Mouse (Mus musculus) hindbrain, embryonic 10.5 days (tissue): Measurements from ENCODE around the gene Prl2b1. TPM values are rescaled to one million over a fixed set of nuclear protein-coding genes. Genes with fewer than 3 reads are reported as not detected.

Experiments
- DNase-seq: peaks from one replicate; pipeline ENCODE4 v3.0.0-alpha.2; 2017; ENCODE audit warnings: low spot score
- H3K27ac ChIP-seq: fragments of 300-500 bp; sonication (generic); 2 replicates; pipeline ENCODE4 v1.5.1; 2016; ENCODE audit warnings: mild to moderate bottlenecking, moderate library complexity
- H3K27me3 ChIP-seq: fragments of 300-500 bp; sonication (generic); 2 replicates; pipeline ENCODE4 v1.6.1; 2016; ENCODE audit warnings: mild to moderate bottlenecking; ENCODE audit not compliant: poor library complexity, insufficient read depth, severe bottlenecking
- H3K36me3 ChIP-seq: fragments of 300-500 bp; sonication (generic); 2 replicates; pipeline ENCODE4 v1.6.1; 2016; ENCODE audit warnings: mild to moderate bottlenecking, moderate library complexity
- H3K4me1 ChIP-seq: fragments of 300-500 bp; sonication (generic); replicated peaks from 2 replicates; pipeline ENCODE4 v1.6.1; 2016; ENCODE audit warnings: mild to moderate bottlenecking
- H3K4me3 ChIP-seq: fragments of 300-500 bp; sonication (generic); 2 replicates; pipeline ENCODE4 v1.5.1; 2016; ENCODE audit warnings: mild to moderate bottlenecking, moderate library complexity
- H3K9me3 ChIP-seq: fragments of 300-500 bp; sonication (generic); 2 replicates; pipeline ENCODE4 v1.6.1; 2016; ENCODE audit warnings: mild to moderate bottlenecking, moderate library complexity
- WGBS: fragments of 180-500 bp; shearing (Covaris S2); methylation state at CpG from one replicate; pipeline ENCODE4 v1.1.7; 2016; 5-methylcytosine and 5-hydroxymethylcytosine counted together
- polyA plus RNA-seq: library from polyadenylated mRNA; unstranded; fragments of >200 nt; fragmentation: Nextera tagmentation; extraction: Ambion mirVana; gene quantifications from 2 replicates; pipeline ENCODE4 v1.2.1, GENCODE M21; 2016

Gene Prl2b1
- not detected in 2 replicates for polyA plus RNA-seq

DNA sequence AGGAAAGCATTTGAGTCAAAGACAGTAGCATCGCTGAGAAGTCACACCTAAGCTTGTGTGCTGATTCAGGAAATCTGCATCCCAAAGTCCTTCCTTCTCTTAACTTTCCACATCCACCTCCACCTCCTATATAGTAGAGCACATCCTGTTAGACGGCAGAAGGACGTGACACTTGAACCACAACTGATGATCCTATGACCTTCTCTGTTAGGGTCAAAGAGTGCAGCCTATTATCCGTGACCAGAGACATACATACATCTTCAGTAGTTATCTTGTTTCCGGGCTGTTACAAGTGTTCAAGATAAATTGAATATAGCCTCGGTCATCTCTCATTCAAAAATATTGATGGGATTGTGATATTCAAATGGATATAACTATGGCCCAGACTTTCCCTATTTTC lies at the start of gene Prl2b1:
Gene Prl2b1, minus strand, starts transcription at position 101 of the 400 bp plus-strand sequence.
- DNase-seq = no peak
- WGBS = 78% methylated on average over 6 of the region's 6 CpGs
- H3K27me3 ChIP-seq = no peaks in the 10 kb centered on the region
- no peak within 1 kb of the TSS for H3K27ac ChIP-seq
- no peaks in the 10 kb centered on the region for H3K36me3 ChIP-seq
- no peaks in the 10 kb centered on the region for H3K4me1 ChIP-seq
- no peak within 1 kb of the TSS for H3K4me3 ChIP-seq
- no peaks in the 10 kb centered on the region for H3K9me3 ChIP-seq

DNA sequence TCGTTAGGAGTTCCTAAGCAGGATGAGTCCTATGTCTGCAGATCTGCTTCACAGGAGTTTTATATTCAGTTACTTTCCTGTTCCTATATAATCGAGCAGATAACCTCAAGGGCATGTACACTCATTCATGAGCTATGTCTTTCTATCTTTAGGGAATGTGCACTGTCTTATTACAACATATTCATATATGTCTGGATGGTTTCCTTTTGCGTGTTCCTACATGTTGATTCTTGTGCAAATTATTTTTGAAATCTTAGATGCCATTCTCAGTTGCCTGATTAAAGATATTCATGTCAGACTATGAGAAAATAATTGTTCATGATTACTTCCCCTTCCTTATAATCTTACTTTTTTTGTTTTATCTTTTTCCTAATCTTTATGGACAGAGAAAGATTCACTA lies 47.9 kb upstream of the Prl2b1 start, which contains the start of gene Prl8a6:
Gene Prl8a6, minus strand, starts transcription at position 101 of the 400 bp plus-strand sequence.
- H3K36me3 ChIP-seq = no peaks in the 10 kb centered on the region
- WGBS = 88% methylated on average over 3 of the region's 3 CpGs
- no peaks in the 10 kb centered on the region for H3K4me1 ChIP-seq
- no peak within 1 kb of the TSS for H3K4me3 ChIP-seq
- DNase-seq = no peak
- H3K27ac ChIP-seq = no peak within 1 kb of the TSS
- H3K27me3 ChIP-seq = no peaks in the 10 kb centered on the region
- no peaks in the 10 kb centered on the region for H3K9me3 ChIP-seq

DNA sequence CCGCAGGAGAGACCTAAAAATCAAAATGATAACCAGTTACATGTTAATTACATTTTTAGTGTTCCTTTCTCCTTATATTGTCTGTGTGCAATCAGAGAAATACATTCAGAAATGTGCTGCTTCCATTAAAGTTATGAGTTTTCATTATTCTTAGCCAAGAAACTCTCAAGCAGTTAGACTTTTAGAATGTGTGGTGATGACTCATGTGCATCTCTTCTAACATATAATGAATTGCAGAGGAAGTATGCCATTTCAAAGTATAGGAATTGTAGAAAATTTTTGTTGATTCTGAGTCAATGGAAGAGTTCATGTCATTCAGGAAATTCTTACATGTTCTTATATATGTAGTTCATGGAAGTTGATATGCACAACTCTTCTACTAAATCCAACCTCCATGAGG lies 42.5 kb upstream of the Prl2b1 start:
- 82% methylated on average over 1 of the region's 1 CpGs for WGBS
- no peaks in the 10 kb centered on the region for H3K27me3 ChIP-seq
- no peaks in the 10 kb centered on the region for H3K36me3 ChIP-seq
- H3K4me1 ChIP-seq = no peaks in the 10 kb centered on the region
- no peak for DNase-seq
- H3K9me3 ChIP-seq = no peaks in the 10 kb centered on the region
- no peak overlapping the region for H3K27ac ChIP-seq
- H3K4me3 ChIP-seq = no peak overlapping the region

DNA sequence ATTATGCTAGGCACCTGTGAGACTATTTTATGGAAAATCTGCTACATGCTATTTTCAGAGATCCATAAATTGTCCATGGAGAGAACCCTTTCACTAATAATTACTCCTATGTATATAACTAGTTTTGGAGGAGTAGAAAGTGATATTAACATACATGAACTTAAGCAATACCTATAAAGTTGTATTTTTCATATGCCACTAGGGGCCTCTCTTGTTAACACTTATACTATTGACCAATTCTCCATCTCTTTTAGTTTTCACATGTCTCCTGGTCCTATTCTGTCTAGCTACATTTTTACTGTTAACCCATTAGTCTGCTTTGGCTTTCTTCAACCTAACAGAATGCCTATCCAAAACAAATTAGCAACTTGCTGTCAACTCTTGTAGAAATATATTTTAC lies 23.0 kb upstream of the Prl2b1 start:
- no peak overlapping the region for H3K4me3 ChIP-seq
- no peak overlapping the region for H3K27ac ChIP-seq
- H3K27me3 ChIP-seq = no peaks in the 10 kb centered on the region
- H3K4me1 ChIP-seq = no peaks in the 10 kb centered on the region
- H3K9me3 ChIP-seq = no peaks in the 10 kb centered on the region
- H3K36me3 ChIP-seq = no peaks in the 10 kb centered on the region
- no peak for DNase-seq

DNA sequence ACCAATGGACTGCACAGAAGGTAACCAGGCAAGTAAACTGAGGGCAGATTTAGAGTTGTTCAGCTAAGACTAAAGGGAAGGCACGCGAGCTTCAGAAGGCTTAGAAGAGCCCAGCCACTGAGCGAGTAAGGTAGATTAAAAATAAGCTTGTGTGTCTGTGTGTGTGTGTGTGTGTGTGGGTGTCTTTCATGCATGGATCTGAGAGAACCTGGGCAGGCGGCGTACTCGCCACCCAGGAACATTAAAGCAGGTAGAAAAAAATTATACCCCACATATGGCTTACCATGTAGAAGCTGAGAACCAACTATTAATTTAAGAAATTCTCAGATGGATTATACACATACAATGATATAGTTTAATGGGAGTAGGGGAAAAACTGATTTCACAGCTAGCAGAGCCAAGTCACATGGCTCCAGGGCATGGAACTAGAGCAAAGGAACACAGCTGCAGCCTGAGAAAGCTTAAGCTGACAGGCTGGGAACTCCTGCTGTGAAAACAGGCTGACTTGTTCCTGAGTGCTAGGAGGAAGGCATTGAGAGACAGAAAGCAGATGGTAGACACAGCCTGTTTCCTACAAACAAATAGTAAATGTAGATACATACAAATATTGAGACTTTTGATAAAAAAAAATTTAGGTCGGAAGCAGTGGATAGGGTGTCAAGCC lies 8.5 kb upstream of the Prl2b1 start:
- 87% methylated on average over 7 of the region's 7 CpGs for WGBS
- Histone ChIP-seq H3K9me3 (no peaks in the 10 kb centered on the region), H3K27ac (no peak overlapping the region), H3K4me3 (no peak overlapping the region), H3K4me1 (no peaks in the 10 kb centered on the region), H3K36me3 (no peaks in the 10 kb centered on the region), H3K27me3 (no peaks in the 10 kb centered on the region)
- DNase-seq = peak; percentile 20

DNA sequence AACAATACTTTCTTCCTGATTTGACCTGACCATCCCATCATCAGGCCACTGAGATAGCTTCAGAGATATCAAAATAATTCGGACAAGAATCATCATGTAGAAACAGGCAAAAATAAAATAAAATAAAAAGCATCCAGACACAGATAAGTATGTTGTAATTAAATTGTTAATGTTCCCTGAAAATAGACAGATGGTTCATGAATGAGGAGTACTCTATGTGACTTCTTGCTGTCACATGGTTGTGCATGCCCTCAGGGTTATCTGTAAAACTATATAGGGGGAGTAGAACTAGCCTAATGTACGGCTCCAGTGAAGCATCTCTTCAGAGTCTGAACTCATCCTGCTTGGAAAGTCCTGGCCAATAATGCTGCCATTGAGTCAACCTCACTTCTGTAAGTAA lies 45.3 kb downstream of the Prl2b1 start, which contains the start of gene Prl8a2:
Gene Prl8a2, plus strand, starts transcription at position 301 of the 400 bp plus-strand sequence.
- H3K27ac ChIP-seq = no peak within 1 kb of the TSS
- WGBS = 81% methylated on average over 2 of the region's 2 CpGs
- no peak for DNase-seq
- no peaks in the 10 kb centered on the region for H3K36me3 ChIP-seq
- H3K4me3 ChIP-seq = no peak within 1 kb of the TSS
- H3K4me1 ChIP-seq = no peaks in the 10 kb centered on the region
- no peaks in the 10 kb centered on the region for H3K9me3 ChIP-seq
- no peaks in the 10 kb centered on the region for H3K27me3 ChIP-seq

DNA sequence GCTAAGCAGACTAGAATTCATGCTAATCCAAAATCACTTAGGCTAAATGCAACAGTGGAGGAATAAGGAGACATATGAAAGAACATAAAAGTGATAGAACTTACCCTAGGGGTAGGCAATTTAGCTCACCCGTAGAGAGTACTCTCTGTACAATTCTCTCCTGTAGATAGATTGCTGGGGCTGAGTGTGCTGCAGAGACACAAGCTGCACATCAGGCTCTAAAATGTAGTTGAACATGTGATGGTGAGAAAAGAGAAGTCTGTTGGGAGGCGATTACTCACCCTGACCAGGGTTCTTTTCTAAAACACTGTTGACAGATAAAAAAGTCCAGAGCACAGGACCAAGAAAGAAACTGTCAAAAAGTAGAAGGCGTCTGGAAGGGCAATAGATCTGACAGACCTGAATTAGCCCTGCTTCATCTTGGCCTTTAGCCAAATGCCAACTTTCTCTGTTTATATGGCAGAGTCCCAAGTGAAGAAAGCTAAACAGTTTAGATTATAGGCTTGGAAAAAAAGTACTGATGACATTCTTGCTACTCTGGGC lies 47.8 kb downstream of the Prl2b1 start:
- DNase-seq = no peak
- no peak overlapping the region for H3K4me3 ChIP-seq
- H3K4me1 ChIP-seq = no peaks in the 10 kb centered on the region
- no peak overlapping the region for H3K27ac ChIP-seq
- no peaks in the 10 kb centered on the region for H3K9me3 ChIP-seq
- no peaks in the 10 kb centered on the region for H3K36me3 ChIP-seq
- H3K27me3 ChIP-seq = no peaks in the 10 kb centered on the region
- WGBS = 86% methylated on average over 3 of the region's 3 CpGs

DNA sequence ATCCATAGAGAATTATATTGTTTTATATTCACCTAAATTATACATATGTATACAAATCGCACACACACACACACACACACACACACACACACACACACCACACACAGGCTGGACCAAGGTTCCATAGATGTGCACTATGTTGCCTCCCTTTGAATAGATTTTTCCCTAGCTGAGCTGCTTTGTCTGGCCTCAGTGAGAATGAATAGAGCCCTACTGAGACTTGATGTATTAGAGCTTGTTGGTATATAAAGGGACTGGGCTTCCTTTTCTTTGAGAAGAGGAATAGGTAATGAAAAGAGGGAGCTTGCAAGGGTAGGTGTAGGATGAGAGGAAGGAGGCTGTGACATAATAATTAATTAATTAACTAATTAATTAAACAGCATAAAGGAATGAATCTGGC lies 55.7 kb downstream of the Prl2b1 start:
- Histone ChIP-seq H3K4me3 (no peak overlapping the region), H3K36me3 (no peaks in the 10 kb centered on the region), H3K27me3 (no peaks in the 10 kb centered on the region), H3K27ac (no peak overlapping the region), H3K9me3 (no peaks in the 10 kb centered on the region), H3K4me1 (no peaks in the 10 kb centered on the region)
- DNase-seq = no peak
- WGBS = 74% methylated on average over 1 of the region's 1 CpGs

Other genes starting within 250 kb of the Prl2b1 start
- not detected in 2 replicates for gene Prl3d3, start 234.1 kb downstream of the Prl2b1 start, polyA plus RNA-seq
- gene Prl3c1, start 194.2 kb downstream of the Prl2b1 start, polyA plus RNA-seq = not detected in 2 replicates
- gene Prl3b1, start 149.0 kb downstream of the Prl2b1 start, polyA plus RNA-seq = 1.2 and 2.4 TPM in 2 replicates
- gene Prl3a1, start 131.4 kb downstream of the Prl2b1 start, polyA plus RNA-seq = not detected in 2 replicates
- gene Prl6a1, start 78.2 kb downstream of the Prl2b1 start, polyA plus RNA-seq = not detected in 2 replicates
- gene Prl8a2, start 45.2 kb downstream of the Prl2b1 start, polyA plus RNA-seq = 0.30 TPM in 1 of 2 replicates, not detected in the other
- not detected in 2 replicates for gene Prl8a6, start 47.8 kb upstream of the Prl2b1 start, polyA plus RNA-seq
- not detected in 2 replicates for gene Prl8a8, start 122.4 kb upstream of the Prl2b1 start, polyA plus RNA-seq
- gene Prl8a9, start 173.8 kb upstream of the Prl2b1 start, polyA plus RNA-seq = not detected in 2 replicates
- not detected in 2 replicates for gene Prl8a1, start 191.3 kb upstream of the Prl2b1 start, polyA plus RNA-seq
- not detected in 2 replicates for gene Prl7b1, start 219.7 kb upstream of the Prl2b1 start, polyA plus RNA-seq